ENCODE assay signal across 29 mouse cellular contexts in genomic region chr16:22296901-22297300, GRCm38 (mm10). TPM values are rescaled to one million over a fixed set of nuclear protein-coding genes. Genes with fewer than 3 reads are reported as not detected.
A peak's percentile ranks its signal among the peaks of the same experiment; 100 is the strongest.
DNase-seq lines count a peak whose midpoint lies in the region; ATAC-seq and TF ChIP-seq lines count a peak whose summit lies in the region.
"Had no signal": no experiment of that assay in that cellular context is flagged by ENCODE, and none has a peak within 500 bp of the region (broad histone marks: within the 10 kb centered on the region; RNA-seq: fewer than 3 reads in every experiment).

No protein-coding gene starts in this region.

- no peaks in the 10 kb centered on the region for H3K36me3 ChIP-seq in liver, postnatal 0 days (replicated peaks; ENCODE audit: insufficient read depth, low read length)
- no peaks in the 10 kb centered on the region for H3K36me3 ChIP-seq in stomach, postnatal 0 days (ENCODE audit: control insufficient read depth, insufficient read depth, low read length)
- H3K36me3 ChIP-seq: embryonic facial prominence, embryonic 13.5 days; forebrain, embryonic 10.5 days; forebrain, embryonic 15.5 days; heart, embryonic 13.5 days; hindbrain, embryonic 15.5 days; kidney, embryonic 15.5 days; liver, embryonic 15.5 days; midbrain, embryonic 13.5 days; neural tube, embryonic 13.5 days; stomach, embryonic 15.5 days had no signal

- no peak overlapping the region for H3K4me3 ChIP-seq in liver, postnatal 0 days (ENCODE audit: low read depth, low read length)
- H3K4me3 ChIP-seq in stomach, postnatal 0 days (ENCODE audit: low read depth, low read length) = no peak overlapping the region
- H3K4me3 ChIP-seq: embryonic facial prominence, embryonic 13.5 days; forebrain, embryonic 10.5 days; forebrain, embryonic 15.5 days; heart, embryonic 13.5 days; hindbrain, embryonic 15.5 days; kidney, embryonic 15.5 days; liver, embryonic 15.5 days; midbrain, embryonic 13.5 days; neural tube, embryonic 13.5 days; stomach, embryonic 15.5 days had no signal

- no peak overlapping the region for H3K4me2 ChIP-seq in liver, postnatal 0 days (ENCODE audit: low read depth, low read length)
- H3K4me2 ChIP-seq in stomach, postnatal 0 days (replicated peaks; ENCODE audit: low read depth) = no peak overlapping the region
- H3K4me2 ChIP-seq: embryonic facial prominence, embryonic 13.5 days; forebrain, embryonic 15.5 days; heart, embryonic 13.5 days; hindbrain, embryonic 15.5 days; kidney, embryonic 15.5 days; liver, embryonic 15.5 days; midbrain, embryonic 13.5 days; neural tube, embryonic 13.5 days; stomach, embryonic 15.5 days had no signal

- no peak for TF ChIP-seq EP300 in liver, postnatal 0 days (IDR thresholded peaks at IDR 0.05; ENCODE audit: low read depth)
- TF ChIP-seq EP300 in stomach, postnatal 0 days (optimal IDR thresholded peaks at IDR 0.05) = no peak

- H3K9me3 ChIP-seq in liver, postnatal 0 days (ENCODE audit: low read length) = no peaks in the 10 kb centered on the region
- no peaks in the 10 kb centered on the region for H3K9me3 ChIP-seq in stomach, postnatal 0 days (ENCODE audit: control insufficient read depth, low read length)
- H3K9me3 ChIP-seq: embryonic facial prominence, embryonic 13.5 days; forebrain, embryonic 15.5 days; heart, embryonic 13.5 days; hindbrain, embryonic 15.5 days; kidney, embryonic 15.5 days; liver, embryonic 15.5 days; midbrain, embryonic 13.5 days; stomach, embryonic 15.5 days had no signal

- no peaks in the 10 kb centered on the region for H3K4me1 ChIP-seq in liver, postnatal 0 days (ENCODE audit: insufficient read depth)
- no peaks in the 10 kb centered on the region for H3K4me1 ChIP-seq in stomach, postnatal 0 days (replicated peaks; ENCODE audit: control insufficient read depth, insufficient read depth)
- H3K4me1 ChIP-seq: embryonic facial prominence, embryonic 13.5 days; forebrain, embryonic 10.5 days; forebrain, embryonic 15.5 days; heart, embryonic 13.5 days; hindbrain, embryonic 15.5 days; kidney, embryonic 15.5 days; liver, embryonic 15.5 days; midbrain, embryonic 13.5 days; neural tube, embryonic 13.5 days; stomach, embryonic 15.5 days had no signal

- no peaks in the 10 kb centered on the region for H3K27me3 ChIP-seq in liver, postnatal 0 days (ENCODE audit: insufficient read depth, low read length)
- H3K27me3 ChIP-seq in stomach, postnatal 0 days (ENCODE audit: control insufficient read depth, insufficient read depth, low read length) = no peaks in the 10 kb centered on the region
- H3K27me3 ChIP-seq: embryonic facial prominence, embryonic 13.5 days; forebrain, embryonic 15.5 days; hindbrain, embryonic 15.5 days; midbrain, embryonic 13.5 days; neural tube, embryonic 13.5 days; stomach, embryonic 15.5 days had no signal

- no peak for DNase-seq in liver, postnatal 0 days
- DNase-seq in liver = no peak
- DNase-seq in NIH3T3 (ENCODE audit: low read depth) = peak; percentile 66
- peak; percentile 45 for DNase-seq in adrenal gland, postnatal 14 days
- DNase-seq in stomach, postnatal 0 days (ENCODE audit: low spot score) = no peak
- no peak for DNase-seq in Muller cell, postnatal 12 days (ENCODE audit: inconsistent ontology term)
- no peak for DNase-seq in kidney, postnatal 36 days
- no peak for DNase-seq in cerebellum, adult 18-20 months
- DNase-seq: cerebellum, adult 11-12 months; cerebellum, postnatal 10 days; gastrocnemius, postnatal 25 days; heart, adult 11 months; heart, postnatal 10 days; kidney, adult 11 months; kidney, postnatal 25 days; layer of hippocampus, postnatal 36 days; lung, postnatal 36 days; thymus, postnatal 25 days had no signal

- TF ChIP-seq CTCF in liver, postnatal 0 days (IDR thresholded peaks at IDR 0.05; ENCODE audit: low read depth) = no peak
- TF ChIP-seq CTCF in stomach, postnatal 0 days (IDR thresholded peaks at IDR 0.05; ENCODE audit: low read depth) = no peak

- WGBS in liver, postnatal 0 days (ENCODE audit: insufficient replicate concordance) = 56% methylated on average over 6 of the region's 6 CpGs
- 51% methylated on average over 6 of the region's 6 CpGs for WGBS in stomach, postnatal 0 days

- H3K27ac ChIP-seq in liver, postnatal 0 days (ENCODE audit: low read depth) = no peak overlapping the region
- H3K27ac ChIP-seq in stomach, postnatal 0 days (replicated peaks) = no peak overlapping the region
- H3K27ac ChIP-seq: embryonic facial prominence, embryonic 13.5 days; forebrain, embryonic 10.5 days; forebrain, embryonic 15.5 days; heart, embryonic 13.5 days; hindbrain, embryonic 15.5 days; kidney, embryonic 15.5 days; liver, embryonic 15.5 days; midbrain, embryonic 13.5 days; neural tube, embryonic 13.5 days; stomach, embryonic 15.5 days had no signal

- peak; percentile 27; the same call in 1 of the 2 replicates for ATAC-seq in liver, postnatal 0 days
- ATAC-seq in stomach, postnatal 0 days (ENCODE audit: low FRiP score, low TSS enrichment) = 0 out of 2 replicates have a peak, but pooled peaks have one; percentile 69
- ATAC-seq: forebrain, embryonic 15.5 days; inflammation-experienced regulatory T-cells, adult 6 months; midbrain, embryonic 13.5 days had no signal

- no peak overlapping the region for H3K9ac ChIP-seq in liver, postnatal 0 days (replicated peaks)
- H3K9ac ChIP-seq in stomach, postnatal 0 days (ENCODE audit: low read length) = no peak overlapping the region
- H3K9ac ChIP-seq: embryonic facial prominence, embryonic 13.5 days; forebrain, embryonic 15.5 days; heart, embryonic 13.5 days; hindbrain, embryonic 15.5 days; kidney, embryonic 15.5 days; liver, embryonic 15.5 days; midbrain, embryonic 13.5 days; neural tube, embryonic 13.5 days; stomach, embryonic 15.5 days had no signal

RNA-seq across cellular contexts. Expression of gene Tra2b, which starts 31.1 kb away (rescaled TPM):
- 85.8 and 99.5 TPM in 2 replicates for polyA plus RNA-seq in liver, postnatal 0 days (2015; fragmentation: Nextera tagmentation; extraction: Ambion mirVana)
- 126 and 127 TPM in 2 replicates for total RNA-seq in adrenal gland, postnatal 14 days (2021)
- 144 and 152 TPM in 2 replicates for polyA plus RNA-seq in stomach, postnatal 0 days (2015; fragmentation: Nextera tagmentation; extraction: Ambion mirVana)

Comparison
In these comparisons a context has a peak if more than half of its experiments do, and no peak if none do; other contexts are left out.
1. DNase-seq: peak in NIH3T3 (single experiment) and adrenal gland, postnatal 14 days (single experiment); none in liver, postnatal 0 days (single experiment), liver (single experiment), stomach, postnatal 0 days (single experiment), Muller cell, postnatal 12 days (single experiment), kidney, postnatal 36 days (0 of 2) and cerebellum, adult 18-20 months (0 of 2).